Mouse (Mus musculus) cerebellum, adult 9-10 months (tissue): ENCODE results near the gene Plekha6.
A peak's percentile ranks its signal among the peaks of the same experiment; 100 is the strongest.

Source experiments
- DNase-seq: peaks from one replicate; pipeline ENCODE4 v3.0.0; 2022

Plekha6 gene

GRCm38 (mm10) chr1:133251625-133252034, 87.6 kb downstream of the Plekha6 start:
- no peak for DNase-seq

GRCm38 (mm10) chr1:133252251-133252650, 88.2 kb downstream of the Plekha6 start:
- DNase-seq = no peak

- DNase-seq = no peak
Measured at GRCm38 (mm10) chr1:133252801-133253531, 89.0 kb downstream of the Plekha6 start.

- no peak for DNase-seq
Measured at GRCm38 (mm10) chr1:133253532-133253866, 89.5 kb downstream of the Plekha6 start.

GRCm38 (mm10) chr1:133254226-133254625, 90.2 kb downstream of the Plekha6 start:
- no peak for DNase-seq

- DNase-seq = no peak
Measured at GRCm38 (mm10) chr1:133254856-133255764, 91.1 kb downstream of the Plekha6 start.

GRCm38 (mm10) chr1:133255776-133256175, 91.8 kb downstream of the Plekha6 start:
- no peak for DNase-seq

GRCm38 (mm10) chr1:133256347-133256746, 92.3 kb downstream of the Plekha6 start:
- peak; percentile 54 for DNase-seq

- no peak for DNase-seq
Measured at GRCm38 (mm10) chr1:133258694-133259093, 94.7 kb downstream of the Plekha6 start.

GRCm38 (mm10) chr1:133262628-133263027, 98.6 kb downstream of the Plekha6 start:
- DNase-seq = no peak

- no peak for DNase-seq
Measured at GRCm38 (mm10) chr1:133263134-133263533, 99.1 kb downstream of the Plekha6 start.

- DNase-seq = no peak
Measured at GRCm38 (mm10) chr1:133264367-133264766, 100.4 kb downstream of the Plekha6 start.

GRCm38 (mm10) chr1:133265114-133265766, 101.2 kb downstream of the Plekha6 start:
- no peak for DNase-seq

- no peak for DNase-seq
Measured at GRCm38 (mm10) chr1:133267094-133267493, 103.1 kb downstream of the Plekha6 start.

- DNase-seq = no peak
Measured at GRCm38 (mm10) chr1:133267813-133268492, 103.9 kb downstream of the Plekha6 start.

- DNase-seq = no peak
Measured at GRCm38 (mm10) chr1:133268503-133268902, 104.5 kb downstream of the Plekha6 start.

- DNase-seq = no peak
Measured at GRCm38 (mm10) chr1:133270336-133270735, 106.3 kb downstream of the Plekha6 start.

GRCm38 (mm10) chr1:133274163-133274562, 110.2 kb downstream of the Plekha6 start:
- DNase-seq = no peak

GRCm38 (mm10) chr1:133276983-133277382, 113.0 kb downstream of the Plekha6 start:
- DNase-seq = no peak

- DNase-seq = no peak
Measured at GRCm38 (mm10) chr1:133278539-133278938, 114.5 kb downstream of the Plekha6 start.

- no peak for DNase-seq
Measured at GRCm38 (mm10) chr1:133278946-133279631, 115.1 kb downstream of the Plekha6 start.

GRCm38 (mm10) chr1:133279632-133280093, 115.7 kb downstream of the Plekha6 start:
- no peak for DNase-seq
